Mouse (Mus musculus) heart, embryonic 15.5 days (tissue): ENCODE data around the gene Scarf1. TPM values are rescaled to one million over a fixed set of nuclear protein-coding genes. Genes with fewer than 3 reads are reported as not detected.
A peak's percentile ranks its signal among the peaks of the same experiment; 100 is the strongest.

Source experiments
- ATAC-seq: fragments of 200-750 bp; cut with Nextera tagmentation; replicated peaks from 2 replicates; pipeline ENCODE4 v1.8.0; 2017; ENCODE audit warnings: low read depth, moderate TSS enrichment; ENCODE audit not compliant: insufficient number of reproducible peaks, insufficient read depth, low FRiP score
- H3K27ac ChIP-seq: fragments of 300-500 bp; sonication (generic); 2 replicates; pipeline ENCODE4 v1.5.1; 2015; ENCODE audit warnings: mild to moderate bottlenecking, inconsistent platforms
- H3K27me3 ChIP-seq: fragments of 300-500 bp; sonication (generic); 2 replicates; pipeline ENCODE4 v1.6.1; 2015; ENCODE audit warnings: inconsistent platforms
- H3K36me3 ChIP-seq: fragments of 300-500 bp; sonication (generic); 2 replicates; pipeline ENCODE4 v1.6.1; 2015; ENCODE audit warnings: mild to moderate bottlenecking, inconsistent platforms
- H3K4me1 ChIP-seq: fragments of 300-500 bp; sonication (generic); replicated peaks from 2 replicates; pipeline ENCODE4 v1.6.1; 2015; ENCODE audit warnings: inconsistent platforms
- H3K4me2 ChIP-seq: fragments of 300-500 bp; sonication (generic); 2 replicates; pipeline ENCODE4 v1.6.1; 2015; ENCODE audit warnings: inconsistent platforms, mild to moderate bottlenecking, moderate library complexity
- H3K4me3 ChIP-seq: fragments of 300-500 bp; sonication (generic); 2 replicates; pipeline ENCODE4 v1.5.1; 2015; ENCODE audit warnings: mild to moderate bottlenecking, inconsistent platforms
- H3K9ac ChIP-seq: fragments of 300-500 bp; sonication (generic); 2 replicates; pipeline ENCODE4 v1.6.1; 2015; ENCODE audit warnings: mild to moderate bottlenecking, inconsistent platforms
- H3K9me3 ChIP-seq: fragments of 300-500 bp; sonication (generic); replicated peaks from 2 replicates; pipeline ENCODE4 v1.6.1; 2016; ENCODE audit warnings: inconsistent platforms
- WGBS: fragments of 180-500 bp; shearing (Covaris S2); methylation state at CpG from one replicate; pipeline ENCODE4 v1.1.7; 2015; ENCODE audit warnings: mixed read lengths; 5-methylcytosine and 5-hydroxymethylcytosine counted together
- polyA plus RNA-seq: library from polyadenylated mRNA; unstranded; fragments of >200 nt; fragmentation: Nextera tagmentation; extraction: Ambion mirVana; gene quantifications from 2 replicates; pipeline ENCODE4 v1.2.1, GENCODE M21; 2015

Scarf1 gene
- polyA plus RNA-seq, 1 experiment from 2014 or later: 10.4 TPM

DNA sequence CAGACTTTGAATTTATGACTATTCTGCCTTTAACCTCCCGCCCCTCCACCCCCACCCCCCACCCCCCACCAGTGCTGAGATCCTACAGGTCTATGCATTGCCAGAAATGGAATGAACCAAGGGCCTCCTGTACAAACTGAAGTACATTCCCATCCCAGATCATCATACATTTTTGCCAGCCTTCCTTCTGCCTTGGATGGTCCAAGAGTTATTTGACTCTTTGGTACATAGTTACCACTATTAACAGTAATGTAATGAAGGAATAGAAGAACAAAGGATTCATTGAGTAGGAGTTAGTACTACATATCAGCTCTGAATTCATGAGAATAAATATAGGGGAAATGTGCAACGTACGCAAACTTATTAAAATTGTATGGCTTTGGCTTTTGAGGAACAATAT, 27.1 kb upstream of the Scarf1 start:
- no peak overlapping the region for H3K9ac ChIP-seq
- H3K4me2 ChIP-seq: peak overlapping the region; percentile 47
- peaks cover 5% of the 10 kb centered on the region; the same call in 1 of the 2 replicates for H3K27me3 ChIP-seq
- ATAC-seq: no peak
- H3K9me3 ChIP-seq: no peaks in the 10 kb centered on the region
- peaks cover 13% of the 10 kb centered on the region for H3K4me1 ChIP-seq
- H3K27ac ChIP-seq: no peak overlapping the region
- WGBS: 21% methylated on average over 3 of the region's 3 CpGs
- H3K36me3 ChIP-seq: peaks cover 22% of the 10 kb centered on the region
- peak overlapping the region; percentile 93 for H3K4me3 ChIP-seq

DNA sequence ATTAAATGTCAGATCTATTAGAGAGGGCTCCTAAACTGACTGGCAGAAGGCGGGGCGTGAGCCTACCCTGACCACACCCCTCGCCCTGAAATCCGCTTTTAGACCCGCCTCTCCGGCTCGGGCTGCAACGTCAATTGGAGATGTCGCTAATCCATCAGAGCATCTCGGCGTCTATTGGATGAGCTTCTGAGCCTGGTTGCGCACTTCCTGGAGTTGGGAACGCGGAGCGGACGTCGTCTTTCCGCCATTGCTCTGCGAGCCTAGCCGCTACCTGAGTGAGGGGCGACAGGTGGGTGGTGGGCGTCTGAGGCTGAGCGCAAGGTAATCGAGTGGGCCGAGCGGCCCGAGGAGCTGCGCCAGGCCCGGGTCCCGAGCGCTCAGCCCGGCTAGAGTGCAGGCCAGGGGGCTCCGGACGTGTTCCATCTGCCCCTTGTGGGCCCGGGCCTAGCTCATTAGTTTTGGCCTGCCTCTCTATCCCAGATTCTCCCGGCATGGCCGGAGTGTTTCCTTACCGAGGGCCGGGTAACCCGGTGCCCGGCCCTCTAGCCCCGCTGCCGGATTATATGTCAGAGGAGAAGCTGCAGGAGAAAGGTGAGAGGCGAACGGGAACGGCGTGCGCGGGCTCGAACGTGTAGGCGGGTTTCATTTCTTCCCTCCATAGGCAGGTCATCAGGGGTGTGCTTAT, 26.6 kb upstream of the Scarf1 start, which contains the start of gene Prpf8:
Gene Prpf8 (plus strand): TSS at position 216 of the 685 bp plus-strand sequence.
- Histone ChIP-seq H3K36me3 (peaks cover 27% of the 10 kb centered on the region), H3K27ac (peak within 1 kb of the TSS; percentile 74), H3K4me1 (peaks cover 13% of the 10 kb centered on the region), H3K9me3 (no peaks in the 10 kb centered on the region), H3K4me2 (peak within 1 kb of the TSS; percentile 83), H3K27me3 (peaks cover 5% of the 10 kb centered on the region; the same call in 1 of the 2 replicates), H3K9ac (peak within 1 kb of the TSS; percentile 93), H3K4me3 (peak within 1 kb of the TSS; percentile 93)
- ATAC-seq: peak; percentile 99
- under 1% methylated on average over 52 of the region's 52 CpGs for WGBS

DNA sequence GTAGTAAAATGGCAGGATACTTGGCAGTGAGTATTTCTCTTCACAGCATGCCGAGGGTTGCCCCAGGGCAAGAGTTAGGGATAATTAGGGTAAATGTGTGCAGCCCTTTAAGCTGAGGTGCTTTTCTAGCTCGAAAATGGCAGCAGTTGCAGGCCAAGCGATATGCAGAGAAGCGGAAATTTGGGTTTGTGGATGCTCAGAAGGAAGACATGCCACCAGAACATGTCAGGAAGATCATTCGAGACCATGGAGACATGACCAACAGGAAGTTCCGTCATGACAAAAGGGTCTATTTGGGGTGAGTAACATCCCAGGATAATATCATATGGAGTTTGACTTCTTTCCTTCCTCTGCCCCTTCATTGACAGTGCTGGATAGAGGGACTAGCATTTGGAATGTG, 25.8 kb upstream of the Scarf1 start:
- peaks cover 13% of the 10 kb centered on the region for H3K4me1 ChIP-seq
- H3K27ac ChIP-seq: no peak overlapping the region
- peak overlapping the region; percentile 93 for H3K4me3 ChIP-seq
- H3K4me2 ChIP-seq: peak overlapping the region; percentile 83
- 28% methylated on average over 6 of the region's 6 CpGs for WGBS
- H3K9me3 ChIP-seq: no peaks in the 10 kb centered on the region
- peaks cover 5% of the 10 kb centered on the region; the same call in 1 of the 2 replicates for H3K27me3 ChIP-seq
- no peak for ATAC-seq
- peak overlapping the region; percentile 93 for H3K9ac ChIP-seq
- H3K36me3 ChIP-seq: peaks cover 35% of the 10 kb centered on the region

DNA sequence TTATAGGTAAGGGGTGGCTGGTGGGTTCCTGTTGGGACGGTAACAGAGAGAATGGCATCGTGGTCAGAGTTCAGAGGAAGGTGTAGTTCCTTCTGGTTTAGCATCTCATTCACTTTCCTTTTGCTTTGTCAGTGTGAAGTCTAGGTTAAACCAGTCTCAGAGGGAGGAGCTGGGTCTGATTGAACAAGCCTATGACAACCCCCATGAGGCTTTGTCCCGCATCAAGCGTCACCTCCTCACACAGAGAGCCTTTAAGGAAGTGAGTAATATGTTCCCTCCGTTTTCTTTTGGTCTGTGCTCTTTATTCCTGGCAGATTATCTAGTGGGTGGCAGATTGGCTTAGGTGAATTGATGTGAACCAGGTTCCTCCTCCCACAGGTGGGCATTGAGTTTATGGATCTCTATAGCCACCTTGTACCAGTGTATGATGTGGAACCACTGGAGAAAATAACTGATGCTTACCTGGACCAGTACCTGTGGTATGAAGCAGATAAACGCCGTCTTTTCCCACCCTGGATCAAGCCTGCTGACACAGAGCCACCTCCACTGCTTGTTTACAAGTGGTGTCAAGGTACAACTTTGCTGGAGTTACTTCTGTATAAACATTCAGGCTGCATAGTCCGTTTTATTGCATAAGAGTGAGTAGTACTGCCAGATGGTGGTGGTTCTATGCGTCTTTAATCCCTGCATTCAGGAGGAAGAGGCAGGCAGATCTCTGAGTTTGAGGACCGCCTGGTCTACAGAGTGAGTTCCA, 18.9 kb upstream of the Scarf1 start:
- 91% methylated on average over 10 of the region's 10 CpGs for WGBS
- Histone ChIP-seq H3K9ac (no peak overlapping the region), H3K4me1 (0 out of 2 replicates have a peak, but pooled peaks cover 4% of the 10 kb centered on the region), H3K27me3 (no peaks in the 10 kb centered on the region), H3K27ac (no peak overlapping the region), H3K9me3 (no peaks in the 10 kb centered on the region), H3K4me3 (no peak overlapping the region), H3K36me3 (peaks cover 100% of the 10 kb centered on the region), H3K4me2 (no peak overlapping the region)
- ATAC-seq: no peak

DNA sequence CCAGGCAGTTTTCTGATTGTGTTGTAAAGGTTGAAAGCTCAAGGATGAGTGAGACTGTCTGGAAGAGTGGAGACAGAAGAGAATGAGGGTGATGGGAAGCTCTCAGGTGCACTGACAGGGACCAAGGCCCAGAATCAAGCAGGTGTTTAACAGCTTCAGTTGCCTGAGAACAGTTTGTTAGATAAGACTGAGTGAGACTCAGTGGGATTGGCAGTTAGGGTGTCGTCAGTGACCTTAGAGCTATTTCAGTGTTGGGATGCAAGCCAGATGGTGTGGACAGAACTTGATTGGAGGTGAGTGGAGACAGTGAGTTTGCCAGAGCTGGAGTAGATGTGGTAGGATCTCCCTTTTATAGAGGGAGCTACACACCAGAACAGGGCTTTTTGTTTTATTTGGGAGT, 15.2 kb upstream of the Scarf1 start:
- ATAC-seq: no peak
- Histone ChIP-seq H3K9ac (no peak overlapping the region), H3K36me3 (peaks cover 99% of the 10 kb centered on the region), H3K9me3 (no peaks in the 10 kb centered on the region), H3K4me3 (no peak overlapping the region), H3K4me2 (no peak overlapping the region), H3K27me3 (no peaks in the 10 kb centered on the region), H3K4me1 (0 out of 2 replicates have a peak, but pooled peaks cover 4% of the 10 kb centered on the region), H3K27ac (0 out of 2 replicates have a peak overlapping the region, but pooled peaks have one; percentile 7)
- 33% methylated on average over 1 of the region's 1 CpGs for WGBS

DNA sequence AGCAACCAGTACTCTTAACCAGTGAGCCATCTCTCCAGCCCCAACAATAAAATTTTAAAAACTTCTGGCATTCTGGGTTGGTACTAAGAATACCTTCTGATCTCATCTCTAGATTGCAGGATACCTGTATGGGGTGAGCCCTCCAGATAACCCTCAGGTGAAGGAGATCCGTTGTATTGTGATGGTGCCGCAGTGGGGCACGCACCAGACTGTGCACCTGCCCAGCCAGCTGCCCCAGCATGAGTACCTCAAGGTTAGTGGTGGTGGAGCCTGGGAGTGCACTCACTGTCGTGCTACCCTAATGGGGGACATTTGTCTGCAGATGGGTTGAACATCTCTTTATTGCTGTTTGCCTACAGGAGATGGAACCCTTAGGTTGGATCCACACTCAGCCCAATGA, 5.2 kb upstream of the Scarf1 start:
- Histone ChIP-seq H3K27me3 (no peaks in the 10 kb centered on the region), H3K4me3 (no peak overlapping the region), H3K4me1 (peaks cover 27% of the 10 kb centered on the region), H3K4me2 (no peak overlapping the region), H3K9ac (no peak overlapping the region), H3K36me3 (peaks cover 56% of the 10 kb centered on the region), H3K9me3 (no peaks in the 10 kb centered on the region), H3K27ac (no peak overlapping the region)
- no peak for ATAC-seq
- 94% methylated on average over 4 of the region's 4 CpGs for WGBS

DNA sequence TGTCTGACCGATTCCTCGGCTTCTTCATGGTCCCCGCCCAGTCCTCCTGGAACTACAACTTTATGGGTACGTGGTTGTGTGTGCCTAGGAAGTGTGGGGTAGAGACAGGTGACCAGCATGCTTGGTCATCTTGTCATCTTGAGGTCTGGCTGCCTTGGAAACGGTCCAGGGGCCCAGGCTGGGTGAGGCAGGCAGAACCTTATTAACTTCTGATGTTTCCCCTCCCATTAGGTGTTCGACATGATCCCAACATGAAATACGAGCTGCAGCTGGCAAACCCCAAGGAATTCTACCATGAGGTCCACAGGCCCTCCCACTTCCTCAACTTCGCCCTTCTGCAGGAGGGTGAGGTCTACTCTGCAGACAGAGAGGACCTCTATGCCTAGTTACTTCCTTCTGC, 4.4 kb upstream of the Scarf1 start:
- WGBS: 68% methylated on average over 8 of the region's 8 CpGs
- ATAC-seq: no peak
- no peak overlapping the region for H3K4me2 ChIP-seq
- no peak overlapping the region for H3K4me3 ChIP-seq
- H3K9ac ChIP-seq: no peak overlapping the region
- peaks cover 27% of the 10 kb centered on the region for H3K4me1 ChIP-seq
- H3K27ac ChIP-seq: peak overlapping the region; percentile 96
- H3K9me3 ChIP-seq: no peaks in the 10 kb centered on the region
- H3K27me3 ChIP-seq: no peaks in the 10 kb centered on the region
- peaks cover 49% of the 10 kb centered on the region for H3K36me3 ChIP-seq

DNA sequence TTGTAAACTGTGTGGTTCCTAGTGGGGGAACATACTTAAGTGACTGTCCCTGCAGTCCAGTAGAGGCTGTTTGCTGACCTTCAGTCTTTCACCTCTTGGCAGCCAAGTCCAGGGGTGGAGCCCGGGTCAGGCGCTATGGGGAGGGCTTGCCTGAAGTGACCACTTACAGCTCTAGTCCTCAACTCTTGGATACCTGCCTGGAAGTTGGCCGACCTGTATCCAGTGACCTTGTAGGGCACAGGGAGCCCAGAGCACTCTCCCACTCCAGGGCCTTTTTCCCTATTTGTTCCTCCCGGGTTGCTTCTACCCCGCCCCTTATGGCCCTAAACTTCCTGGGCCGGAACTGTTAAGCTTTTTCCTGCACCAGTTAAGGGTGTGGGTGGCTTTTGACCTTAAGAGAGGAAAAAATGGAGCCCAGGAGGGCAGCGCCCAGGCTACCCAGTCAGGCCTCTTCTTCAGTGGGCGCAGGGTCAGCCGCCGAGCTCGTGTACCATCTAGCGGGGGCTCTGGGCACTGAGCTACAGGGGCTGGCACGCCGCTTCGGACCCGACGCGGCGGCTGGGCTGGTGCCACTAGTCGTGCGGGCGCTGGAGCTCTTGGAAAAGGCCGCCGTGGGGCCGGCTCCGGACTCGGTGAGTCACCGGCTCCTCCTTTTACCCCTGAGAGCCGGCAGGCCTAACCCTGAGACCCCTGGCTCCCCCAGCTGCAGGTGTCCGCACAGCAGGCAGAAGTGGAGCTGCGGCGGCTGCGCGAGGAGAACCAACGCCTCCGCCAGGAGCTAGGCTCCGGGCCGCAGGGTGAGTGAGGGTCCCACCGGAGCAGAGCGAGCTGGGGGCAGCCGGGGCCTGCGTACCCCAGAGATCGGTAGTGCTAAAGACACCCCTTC, 3.4 kb upstream of the Scarf1 start, which contains the start of gene Rilp:
Gene Rilp (plus strand): TSS at position 354 of the 886 bp plus-strand sequence.
- Histone ChIP-seq H3K9me3 (no peaks in the 10 kb centered on the region), H3K27ac (peak within 1 kb of the TSS; percentile 96), H3K4me3 (peak within 1 kb of the TSS; percentile 64), H3K36me3 (peaks cover 38% of the 10 kb centered on the region), H3K4me1 (peaks cover 27% of the 10 kb centered on the region), H3K4me2 (peak within 1 kb of the TSS; percentile 97), H3K27me3 (no peaks in the 10 kb centered on the region), H3K9ac (peak within 1 kb of the TSS; percentile 79)
- ATAC-seq: peak; percentile 68
- 3% methylated on average over 42 of the region's 43 CpGs for WGBS

DNA sequence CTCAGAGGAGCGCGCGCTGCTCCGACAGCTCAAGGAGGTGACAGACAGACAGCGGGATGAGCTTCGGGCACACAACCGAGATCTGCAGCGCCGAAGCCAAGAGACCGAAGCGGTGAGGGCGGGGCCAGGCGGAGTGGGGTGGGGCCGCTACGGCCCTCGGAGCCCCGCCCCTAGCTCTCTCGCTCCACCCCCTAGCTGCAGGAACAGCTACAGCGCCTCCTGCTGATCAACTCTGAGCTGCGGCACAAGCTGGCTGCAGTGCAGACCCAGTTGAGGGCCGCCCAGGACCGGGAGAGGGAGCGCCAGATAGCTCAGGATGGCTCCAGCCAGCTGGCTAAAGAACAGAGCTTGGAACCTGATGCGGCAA, 2.7 kb upstream of the Scarf1 start:
- H3K9ac ChIP-seq: peak overlapping the region; percentile 79
- ATAC-seq: peak; percentile 78
- H3K27me3 ChIP-seq: no peaks in the 10 kb centered on the region
- H3K36me3 ChIP-seq: peaks cover 33% of the 10 kb centered on the region
- H3K4me2 ChIP-seq: peak overlapping the region; percentile 97
- no peaks in the 10 kb centered on the region for H3K9me3 ChIP-seq
- 3% methylated on average over 24 of the region's 24 CpGs for WGBS
- H3K4me1 ChIP-seq: peaks cover 27% of the 10 kb centered on the region
- peak overlapping the region; percentile 96 for H3K27ac ChIP-seq
- peak overlapping the region; percentile 64 for H3K4me3 ChIP-seq

DNA sequence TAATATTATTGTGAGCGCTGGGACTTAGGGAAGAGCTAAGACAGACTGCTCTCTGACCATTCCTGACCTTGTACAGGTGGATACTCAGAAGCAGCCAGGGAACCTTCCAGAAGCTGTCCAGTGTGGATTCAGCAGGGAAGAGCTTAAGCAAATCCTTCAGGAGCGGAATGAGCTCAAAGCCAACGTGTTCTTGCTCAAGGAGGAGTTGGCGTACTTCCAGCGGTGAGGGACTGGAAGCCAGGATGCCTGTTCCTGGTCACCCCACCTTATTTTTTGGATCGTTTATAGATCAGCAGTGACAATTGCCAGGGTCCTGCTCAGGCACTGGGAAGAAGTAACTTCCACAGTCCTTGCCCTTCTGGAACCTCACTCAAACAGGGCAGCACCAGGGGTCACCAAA, 2.1 kb upstream of the Scarf1 start:
- H3K4me3 ChIP-seq: peak overlapping the region; percentile 64; the same call in 1 of the 2 replicates
- no peaks in the 10 kb centered on the region for H3K9me3 ChIP-seq
- peak overlapping the region; percentile 96; the same call in 1 of the 2 replicates for H3K27ac ChIP-seq
- 73% methylated on average over 6 of the region's 6 CpGs for WGBS
- peaks cover 27% of the 10 kb centered on the region for H3K36me3 ChIP-seq
- no peak for ATAC-seq
- peak overlapping the region; percentile 97; the same call in 1 of the 2 replicates for H3K4me2 ChIP-seq
- H3K27me3 ChIP-seq: no peaks in the 10 kb centered on the region
- no peak overlapping the region for H3K9ac ChIP-seq
- H3K4me1 ChIP-seq: peaks cover 27% of the 10 kb centered on the region
